Mouse (Mus musculus): Measurements from ENCODE around the gene Ghitm.
"Not testable (repeated sequence)": the region's sequence is repeated elsewhere in the genome, so short reads cannot be mapped to it uniquely, and the experiment has no call there.

The Ghitm gene

DNA sequence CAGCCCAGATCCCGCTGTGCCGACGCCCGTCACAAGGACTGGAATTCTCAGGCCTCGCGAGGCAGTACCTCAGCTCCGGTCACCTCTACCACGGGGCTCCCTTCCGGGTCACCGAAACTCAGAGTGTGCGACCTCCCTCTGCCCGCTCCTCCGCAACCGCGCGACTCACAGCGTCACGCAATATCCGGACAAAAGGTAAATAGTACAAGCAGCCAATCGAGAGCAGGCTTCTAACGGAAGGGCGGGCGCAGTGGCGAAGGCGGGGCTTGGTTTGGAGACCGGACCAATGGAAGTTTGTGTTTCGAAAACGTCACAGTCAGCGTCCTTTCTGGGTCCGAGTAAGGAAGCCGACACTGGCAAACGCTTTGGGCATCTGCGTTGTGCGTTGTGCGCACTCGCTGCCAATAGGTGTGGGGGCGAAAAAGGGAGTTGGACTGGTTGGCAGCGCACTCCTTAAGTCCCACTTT lies at the start of gene Ghitm:
Ghitm (minus strand) TSS at position 146 of the 467 bp plus-strand sequence.
- DNase-seq (ENCODE audit: low spot score in 2 of 2) = peak; percentile 99

DNA sequence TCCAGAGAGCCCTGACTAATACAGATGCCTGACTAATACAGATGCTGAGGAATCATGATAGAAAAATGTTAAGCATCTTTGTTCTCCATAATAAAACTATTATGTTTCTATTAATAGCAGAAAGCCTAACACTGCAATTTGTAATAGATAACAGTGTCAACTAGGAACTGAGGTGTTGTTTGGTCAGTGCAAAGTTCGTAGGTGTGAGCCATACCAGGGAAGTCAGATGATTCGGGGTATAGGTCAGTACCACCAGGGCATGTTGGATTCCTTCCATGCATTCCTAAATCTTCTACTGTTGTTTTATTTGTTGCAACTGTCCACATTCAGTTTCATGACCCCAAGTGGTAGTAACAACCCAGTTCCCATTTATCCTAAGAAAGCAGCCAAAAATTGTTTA lies 49.8 kb upstream of the Ghitm start:
- DNase-seq (ENCODE audit: low spot score in 2 of 2) = no peak

DNA sequence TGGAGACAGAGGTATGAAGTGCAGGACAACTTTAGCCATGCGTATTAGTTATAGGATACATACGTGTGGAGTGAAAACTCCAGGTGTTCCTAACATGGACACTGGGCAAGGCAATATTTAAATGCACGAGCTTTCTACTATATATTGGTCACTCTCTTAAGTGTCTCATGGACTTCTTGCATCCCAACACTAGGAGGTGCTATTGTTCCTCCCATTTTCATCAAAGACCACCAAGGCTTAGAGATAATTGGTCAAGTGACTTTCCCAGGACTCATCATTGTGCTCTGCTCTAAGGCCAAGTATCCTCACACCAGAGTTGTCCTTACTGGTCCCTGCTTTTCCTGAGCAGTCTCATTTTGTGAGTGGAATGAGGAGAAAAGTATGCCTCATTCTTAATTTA lies 39.4 kb upstream of the Ghitm start:
- no peak for DNase-seq (ENCODE audit: low spot score in 2 of 2)

DNA sequence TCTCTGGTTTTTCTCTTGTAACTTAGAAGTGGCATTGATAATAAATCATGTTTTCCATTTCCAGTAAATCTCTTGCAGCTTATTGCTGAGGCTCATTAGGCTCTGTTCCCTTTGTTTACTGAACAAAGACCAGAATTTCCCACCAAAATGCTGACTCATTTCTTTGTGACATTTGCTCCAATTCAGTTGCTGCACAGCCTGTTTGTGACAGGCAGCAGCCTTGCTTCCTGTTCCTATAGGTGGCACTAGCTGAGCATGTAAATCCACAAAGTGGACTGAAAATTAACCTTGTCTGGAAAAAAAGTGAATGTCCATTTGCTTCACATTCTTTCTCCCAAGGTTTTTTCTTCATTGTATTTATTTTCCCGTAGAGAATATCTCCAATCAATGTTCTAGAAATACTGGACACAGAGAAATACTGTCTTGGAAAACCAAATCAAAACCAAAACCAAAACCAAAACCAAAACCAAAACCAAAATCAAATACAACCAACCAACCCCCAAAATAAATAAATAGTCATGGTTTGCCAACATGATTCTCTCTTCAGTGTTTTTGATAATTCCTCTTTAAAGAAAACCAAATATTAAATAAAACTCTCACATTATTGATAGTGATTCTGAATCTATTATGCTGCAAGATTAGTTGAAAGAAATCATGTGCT lies 30.3 kb upstream of the Ghitm start:
- peak; percentile 29 to 40 for DNase-seq (ENCODE audit: low spot score in 2 of 2)

DNA sequence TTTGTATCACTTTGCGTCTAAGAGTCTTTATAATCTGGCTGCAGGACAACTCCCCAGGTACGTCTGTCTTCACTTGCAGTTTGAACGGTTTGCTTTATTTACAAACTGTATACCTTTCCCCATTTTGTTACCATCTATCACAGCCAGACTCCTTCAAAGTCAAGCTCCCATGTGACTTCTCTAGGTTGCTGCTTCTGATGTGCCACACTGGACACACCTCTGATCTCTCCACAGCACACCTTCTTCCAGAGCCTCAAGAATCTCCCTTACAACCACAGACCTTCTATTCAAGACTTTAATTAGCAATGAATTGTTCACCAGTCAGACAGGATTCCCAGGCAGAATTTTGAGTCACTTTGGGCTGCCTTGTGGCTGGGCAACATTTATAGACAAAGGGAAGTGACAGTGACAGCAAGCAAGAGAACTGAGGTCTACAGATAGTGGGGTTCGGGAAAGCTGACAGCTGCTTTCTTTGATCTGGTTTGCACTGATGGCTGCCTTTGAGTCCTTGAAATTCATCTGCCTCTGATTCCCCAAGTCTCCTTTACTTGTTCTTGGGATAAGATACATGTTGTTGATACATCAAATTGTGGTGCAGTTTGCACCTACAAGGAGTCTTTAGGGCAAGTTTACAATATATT lies 29.4 kb upstream of the Ghitm start:
- no peak for DNase-seq (ENCODE audit: low spot score in 2 of 2)

DNA sequence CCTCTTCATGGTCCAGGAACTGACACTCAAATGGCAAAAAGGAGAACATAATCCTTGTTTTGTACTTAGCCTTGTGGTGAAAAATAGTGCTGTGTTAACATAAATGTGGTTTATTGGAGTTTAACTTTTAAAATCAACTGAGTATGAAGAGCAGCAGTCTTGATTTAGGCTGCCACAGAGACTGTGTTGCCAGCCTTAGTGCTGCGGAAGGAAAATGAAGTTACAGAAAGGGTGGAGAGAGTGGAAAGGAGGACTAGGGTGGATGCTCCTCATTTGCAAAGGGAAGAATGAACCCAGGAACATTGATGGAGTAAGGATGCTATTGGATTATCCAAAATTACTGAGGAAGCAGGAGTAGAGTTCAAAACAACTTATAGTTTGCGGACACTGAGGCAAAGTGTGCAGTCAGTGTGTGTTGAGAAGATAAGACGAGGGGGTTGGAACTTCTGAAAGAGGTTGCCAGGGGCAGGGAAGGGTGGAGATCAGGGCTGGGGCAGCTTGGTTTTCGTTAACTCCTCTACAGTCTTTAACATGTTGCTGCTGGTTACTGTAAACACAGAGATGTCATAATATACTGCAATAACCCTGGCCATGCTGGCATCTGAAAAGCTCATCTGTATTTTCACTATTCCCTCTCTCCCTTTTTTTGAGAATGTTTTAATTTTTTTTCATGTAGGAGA lies 28.3 kb upstream of the Ghitm start:
- DNase-seq (ENCODE audit: low spot score in 2 of 2) = no peak

DNA sequence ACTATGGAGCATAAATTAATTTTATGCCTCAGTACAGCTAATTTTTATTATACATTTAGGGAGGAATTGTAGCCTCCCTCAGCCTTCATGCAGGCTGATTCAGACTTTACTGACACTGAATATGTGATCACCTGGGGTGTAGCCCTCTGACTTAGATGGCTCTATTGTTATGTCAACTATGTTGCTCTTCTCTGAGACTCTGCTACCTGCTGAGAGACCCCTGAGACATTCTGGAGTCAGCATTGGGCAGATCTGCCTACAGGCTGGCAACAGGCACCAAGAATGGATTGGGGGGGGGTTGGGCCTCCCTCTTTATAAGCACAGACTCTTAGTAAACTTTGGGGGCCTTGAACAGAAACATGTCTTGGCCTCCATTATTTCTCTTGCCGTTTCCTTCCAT lies 19.3 kb upstream of the Ghitm start:
- DNase-seq (ENCODE audit: low spot score in 2 of 2) = no peak

DNA sequence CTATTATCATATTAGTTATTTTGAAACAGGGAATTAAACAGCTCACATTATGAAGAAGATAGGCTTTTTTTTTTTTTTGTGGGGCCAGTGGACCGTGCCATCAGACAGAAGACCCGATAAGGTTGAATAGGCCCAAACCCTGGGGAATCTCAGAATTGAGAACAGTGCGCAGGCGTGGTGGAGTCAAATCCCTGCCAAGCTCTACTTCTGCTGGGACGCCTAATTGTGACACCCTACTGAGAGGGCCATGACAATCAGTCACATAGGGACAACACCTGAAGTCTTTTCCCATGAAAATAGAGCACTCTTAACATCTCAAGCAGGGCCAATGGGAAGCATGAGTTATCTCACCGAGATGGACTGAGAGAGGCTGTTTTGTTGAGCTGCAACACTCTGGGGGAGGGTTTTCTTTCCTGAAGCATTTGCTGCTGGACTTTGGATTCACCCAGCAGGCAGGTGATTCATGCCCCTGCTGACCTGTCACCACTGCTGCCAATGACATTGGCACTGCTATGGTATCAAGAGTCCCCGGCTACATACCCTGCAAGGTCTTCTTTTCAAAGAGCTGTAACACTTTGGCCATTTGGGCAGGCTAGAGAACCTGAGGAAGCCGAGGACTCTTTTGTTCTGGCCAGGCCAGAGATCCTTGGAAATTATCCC lies 4.1 kb upstream of the Ghitm start:
- no peak for DNase-seq (ENCODE audit: low spot score in 2 of 2)

DNA sequence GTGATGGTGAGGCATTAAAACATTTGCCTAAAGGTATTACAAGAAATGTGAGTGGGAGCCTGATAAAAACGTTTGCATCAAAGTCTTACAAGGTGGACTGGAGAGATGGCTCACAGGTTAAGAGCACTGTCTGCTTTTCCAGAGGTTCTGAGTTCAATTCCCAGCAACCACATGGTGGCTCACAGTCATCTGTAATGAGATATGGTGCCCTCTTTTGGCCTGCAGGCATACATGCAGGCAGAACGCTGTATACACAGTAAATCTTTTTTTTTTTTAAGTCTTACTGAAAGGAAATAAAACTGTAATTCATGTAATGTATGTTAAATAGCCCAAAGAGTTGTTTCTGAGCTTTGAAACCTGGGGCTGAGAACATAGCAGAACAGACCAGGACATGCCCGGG lies 2.5 kb upstream of the Ghitm start:
- DNase-seq (ENCODE audit: low spot score in 2 of 2) = not testable (repeated sequence)

DNA sequence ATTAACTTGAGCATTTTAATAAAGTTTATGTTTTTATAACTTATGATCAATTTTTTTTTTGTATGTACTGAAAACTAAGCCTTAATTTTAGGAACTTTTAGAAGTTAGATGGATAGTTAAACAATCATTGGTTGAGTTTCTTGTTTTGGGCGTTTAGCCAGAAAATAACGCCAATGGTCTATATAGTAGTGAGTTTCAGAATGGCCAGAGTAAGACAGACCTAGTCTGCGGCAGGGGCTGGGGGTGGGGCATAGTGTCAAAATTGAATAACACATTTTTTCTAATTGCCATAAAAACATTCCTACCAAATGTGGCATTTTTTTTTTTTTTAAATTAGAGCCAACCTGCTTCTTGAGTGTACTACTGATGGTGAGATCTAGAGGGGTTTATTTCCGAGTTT lies 1.0 kb upstream of the Ghitm start:
- no peak for DNase-seq (ENCODE audit: low spot score in 2 of 2)

DNA sequence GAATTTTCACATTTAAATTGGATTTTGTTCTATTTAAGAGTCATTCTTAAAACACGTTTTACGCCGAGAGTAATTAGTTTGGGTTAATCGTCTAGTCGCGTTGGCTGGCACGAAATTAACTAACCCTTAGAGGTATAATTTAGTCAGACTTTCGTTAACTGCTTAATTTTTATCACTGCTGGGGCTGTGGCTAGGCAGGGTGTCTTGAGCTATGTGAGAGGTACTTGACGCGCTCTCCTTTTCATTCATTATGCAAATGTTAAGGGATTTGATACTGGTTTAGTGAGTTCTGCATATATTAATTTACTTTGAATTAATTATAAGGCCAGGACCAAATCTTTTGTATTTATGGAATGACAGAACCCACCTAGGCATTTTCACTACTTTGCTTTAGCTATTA lies 599 bp upstream of the Ghitm start:
- DNase-seq (ENCODE audit: low spot score in 2 of 2) = no peak

DNA sequence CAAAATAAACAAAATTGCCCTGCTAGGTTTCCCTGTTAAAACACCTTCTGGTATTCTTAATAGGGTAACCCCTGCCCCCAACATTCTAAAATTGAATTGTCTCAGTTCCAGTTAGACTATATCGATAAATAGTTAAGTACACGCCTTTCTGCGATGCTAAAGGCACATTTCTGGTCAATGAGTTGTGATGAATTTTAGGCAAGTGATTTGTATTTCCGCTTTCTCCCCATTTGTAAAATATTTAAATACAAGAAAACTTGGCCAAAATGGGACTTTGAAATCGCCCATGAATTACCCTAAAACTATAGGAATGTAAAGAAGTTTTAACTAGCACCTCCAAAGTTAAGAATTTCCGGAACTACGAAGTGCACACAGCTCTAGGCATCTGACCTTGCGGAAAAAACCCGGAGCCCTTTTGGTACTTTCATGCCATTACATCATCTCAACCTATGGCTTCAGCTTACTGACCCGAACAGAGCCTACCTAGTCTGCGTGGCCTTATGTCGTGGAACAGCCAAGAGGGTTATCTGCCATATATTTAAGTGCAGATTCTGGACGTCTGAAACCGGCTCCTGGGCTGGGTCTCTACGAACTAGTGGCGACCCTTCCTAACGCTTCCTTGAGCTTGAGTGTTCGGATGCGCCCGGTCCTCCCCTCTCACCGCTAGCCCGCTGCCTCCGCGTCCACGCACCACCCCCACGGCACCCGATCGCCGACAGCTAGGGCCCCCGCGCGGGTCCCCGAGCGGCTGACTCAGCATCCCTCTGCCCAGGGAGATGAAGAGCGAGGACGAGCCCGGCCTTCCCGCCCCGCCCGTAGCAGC lies 557 bp downstream of the Ghitm start:
- DNase-seq (ENCODE audit: low spot score in 2 of 2) = no peak

DNA sequence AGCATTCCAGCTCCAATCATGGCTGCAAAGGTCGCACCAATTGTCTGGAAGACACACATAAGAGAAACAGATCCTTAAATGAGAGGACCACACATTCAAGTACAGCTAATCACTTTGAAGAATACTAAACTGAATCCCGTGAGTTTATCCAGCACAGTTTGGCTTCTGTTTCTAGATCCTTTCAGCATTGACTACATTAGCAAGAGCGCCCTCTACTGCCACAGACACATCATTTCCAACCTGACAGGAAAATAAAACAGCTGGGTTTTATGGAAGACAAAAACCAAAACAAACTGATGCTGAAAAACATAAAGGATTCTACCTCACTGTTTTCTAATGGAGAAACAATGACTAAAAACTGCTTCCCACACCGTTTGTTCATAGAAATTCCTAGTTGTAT lies 7.4 kb downstream of the Ghitm start:
- peak; percentile 53 to 54 for DNase-seq (ENCODE audit: low spot score in 2 of 2)

DNA sequence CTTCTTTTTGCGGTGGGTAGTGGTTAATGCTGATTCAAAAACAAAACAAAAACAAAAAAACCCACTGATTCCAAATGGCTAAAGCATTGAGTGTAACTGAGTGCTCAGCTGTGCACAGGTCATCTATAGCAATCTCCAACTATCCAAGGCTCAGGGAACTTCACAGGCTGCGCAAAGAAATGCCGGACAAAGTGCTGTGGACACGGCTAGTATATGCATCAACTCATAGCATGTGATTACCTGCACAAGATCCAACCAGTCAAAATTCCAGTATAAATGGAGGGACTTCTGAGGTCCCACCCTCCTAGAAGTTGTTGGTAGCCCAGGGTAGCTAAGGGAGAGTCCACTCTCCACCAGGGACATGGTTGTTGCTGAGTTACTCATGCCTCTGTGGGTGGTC lies 15.8 kb downstream of the Ghitm start:
- no peak for DNase-seq (ENCODE audit: low spot score in 2 of 2)

DNA sequence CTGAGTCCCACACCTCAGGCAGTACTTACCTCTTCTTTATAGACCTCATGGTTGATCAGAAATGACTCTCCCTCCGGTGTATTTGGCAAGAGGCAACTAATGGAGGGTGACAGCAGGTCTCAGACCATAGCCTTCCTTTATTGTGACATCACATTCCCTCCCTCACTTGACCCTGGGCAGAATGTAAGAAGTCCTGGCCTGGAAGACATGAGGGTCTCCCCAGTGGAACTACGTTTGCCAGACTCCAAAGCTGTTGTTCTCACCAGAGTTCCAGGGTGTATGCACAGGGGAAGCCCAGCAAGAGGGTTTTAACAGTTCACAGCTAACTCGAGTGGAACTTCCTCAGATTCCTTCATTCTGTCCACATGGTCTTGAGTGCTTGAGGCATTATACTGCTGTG lies 21.1 kb downstream of the Ghitm start, which contains the start of gene 2610528A11Rik:
2610528A11Rik (minus strand) TSS at position 101 of the 400 bp plus-strand sequence.
- no peak for DNase-seq (ENCODE audit: low spot score in 2 of 2)

DNA sequence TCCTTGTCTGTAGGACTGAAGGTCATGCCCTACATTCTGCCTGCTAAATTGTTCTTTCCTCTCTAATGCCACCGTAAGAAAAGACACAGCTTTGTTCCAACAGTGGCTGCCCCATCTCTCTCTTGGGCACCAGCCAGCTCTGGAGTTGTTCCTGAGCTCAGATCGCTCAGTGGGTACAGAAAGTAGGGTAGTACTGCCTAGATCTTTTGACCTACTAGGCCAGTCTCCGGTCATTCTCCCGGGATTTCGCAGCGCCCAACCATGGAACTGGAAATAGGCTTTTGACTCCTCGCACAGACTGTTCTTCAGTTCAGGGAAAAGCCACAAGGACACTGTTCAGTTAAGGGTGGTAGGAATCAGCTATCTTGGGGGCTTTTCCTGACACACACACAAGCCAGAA lies 22.1 kb downstream of the Ghitm start:
- DNase-seq (ENCODE audit: low spot score in 2 of 2) = no peak

DNA sequence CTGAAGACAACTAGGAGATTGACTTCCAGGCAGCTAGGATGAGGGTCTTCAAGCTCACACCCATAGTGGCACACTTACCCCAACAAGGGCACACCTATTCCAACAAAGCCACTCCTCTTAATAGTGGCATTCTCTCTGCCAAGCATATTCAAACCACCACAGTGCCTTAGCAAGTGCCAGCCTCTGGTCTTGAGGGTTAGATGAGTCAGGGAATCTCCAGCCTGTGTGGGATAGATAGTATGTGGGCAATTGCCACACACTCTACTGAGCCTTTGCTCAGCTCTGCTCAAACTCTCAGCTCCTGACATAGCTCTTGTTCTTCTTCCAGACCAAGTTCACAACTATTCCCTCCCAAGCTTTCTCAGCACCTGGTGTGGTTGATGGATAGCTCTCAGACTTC lies 23.7 kb downstream of the Ghitm start:
- no peak for DNase-seq (ENCODE audit: low spot score in 2 of 2)

DNA sequence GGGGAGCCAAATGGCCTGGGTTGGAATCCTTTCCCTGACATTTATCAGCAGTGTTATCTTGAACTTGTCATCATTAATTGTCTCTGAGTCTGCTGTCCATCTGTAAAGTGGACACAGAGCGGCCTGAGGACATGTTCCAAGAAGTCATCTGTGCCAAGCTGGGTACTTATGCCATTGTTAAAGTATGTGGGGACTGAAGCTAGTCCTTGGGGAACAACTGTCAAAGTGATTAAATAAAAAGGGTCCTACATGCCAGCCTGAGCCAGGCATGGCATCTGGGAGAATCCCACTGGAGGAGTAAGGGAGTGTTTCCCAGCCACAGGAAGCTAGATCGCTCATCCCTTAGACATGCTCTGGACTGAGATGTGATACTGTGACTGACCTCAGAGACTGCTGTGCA lies 24.6 kb downstream of the Ghitm start:
- DNase-seq (ENCODE audit: low spot score in 2 of 2) = no peak

DNA sequence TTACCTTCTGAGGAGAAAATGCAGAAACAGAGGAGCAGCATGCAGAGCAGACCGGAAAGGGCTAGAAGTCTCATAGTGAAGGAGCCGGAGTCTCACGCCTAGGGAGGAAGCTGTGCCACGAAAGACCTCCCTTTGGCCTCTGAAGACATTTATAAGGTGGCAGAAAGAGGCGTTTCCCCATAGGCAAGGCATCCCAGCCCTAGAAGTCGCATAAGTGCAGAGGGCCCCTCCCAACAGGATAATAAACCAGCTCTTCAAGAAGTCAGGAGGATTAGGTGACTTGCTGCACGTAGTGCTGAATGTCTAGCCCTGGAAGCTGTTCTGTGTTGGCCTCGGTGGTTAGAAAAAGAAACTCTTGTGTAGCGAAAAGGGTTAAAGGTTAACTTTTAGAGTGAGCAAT lies 25.1 kb downstream of the Ghitm start:
- DNase-seq (ENCODE audit: low spot score in 2 of 2) = no peak

DNA sequence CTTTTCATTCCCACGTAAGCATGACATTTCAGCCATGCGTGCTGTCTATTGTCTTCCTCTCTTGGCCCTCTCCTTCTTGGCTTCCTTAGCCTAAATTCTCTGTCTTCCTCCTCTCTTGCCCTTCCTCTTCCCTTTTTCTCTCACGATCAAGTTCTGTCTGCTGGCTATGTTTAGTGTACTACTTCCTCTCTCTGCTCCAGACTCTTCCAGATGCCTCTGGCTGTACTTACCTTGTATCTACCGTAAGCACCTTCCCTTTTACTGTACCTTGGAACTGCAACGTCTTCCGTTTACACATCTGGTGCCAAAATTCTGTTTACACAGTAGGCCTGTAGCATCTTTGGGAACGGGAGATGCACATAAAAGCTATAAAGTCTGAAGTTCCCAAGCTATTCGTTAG lies 25.6 kb downstream of the Ghitm start:
- no peak for DNase-seq (ENCODE audit: low spot score in 2 of 2)

DNA sequence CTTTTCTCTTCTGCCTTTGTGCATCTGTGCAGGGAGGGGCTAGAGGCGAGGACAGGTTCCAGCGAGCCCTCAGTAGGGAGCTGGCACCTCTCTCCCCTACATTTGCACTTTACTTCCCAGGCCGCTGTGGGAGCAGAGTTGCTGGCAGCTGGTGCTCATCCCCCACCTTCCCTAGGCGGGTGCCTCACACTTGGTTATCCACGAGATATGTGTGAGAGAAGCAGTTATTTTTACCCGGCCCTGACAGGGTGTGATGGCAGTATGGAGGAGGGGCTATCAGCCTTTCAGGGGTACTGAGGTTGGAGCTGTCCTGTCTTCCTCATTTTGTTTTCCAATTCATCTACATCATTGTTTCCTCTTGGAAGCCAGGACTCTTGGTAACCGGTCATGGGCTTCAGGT lies 29.2 kb downstream of the Ghitm start:
- DNase-seq (ENCODE audit: low spot score in 2 of 2) = peak; percentile 25 to 29

DNA sequence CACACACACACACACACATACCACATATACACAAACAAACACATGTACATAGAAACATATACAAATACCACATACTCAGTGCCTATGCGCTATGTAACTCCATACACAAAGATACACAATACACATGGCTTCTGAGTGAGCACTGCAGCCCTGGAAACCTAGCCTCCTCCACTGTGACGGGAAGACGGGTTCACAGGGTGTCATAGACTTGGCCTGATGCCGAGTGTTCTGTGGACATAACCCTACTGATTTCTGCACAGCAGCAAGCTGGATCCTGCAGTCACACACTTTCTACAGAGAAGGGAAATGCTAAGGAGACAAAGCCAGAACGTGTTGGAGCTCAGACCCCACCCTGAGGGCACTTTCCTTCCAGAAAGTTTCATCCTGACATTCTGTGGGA lies 30.3 kb downstream of the Ghitm start:
- DNase-seq (ENCODE audit: low spot score in 2 of 2) = no peak
